Mouse (Mus musculus) adrenal gland, adult (tissue): ENCODE measurements around the gene Acvrl1.

Experiments used
- DNase-seq, 2 experiments: peaks; one replicate each; pipeline ENCODE4 v3.0.0; 2022 to 2023; ENCODE audit warnings: low spot score in 1 of 2; ENCODE audit not compliant: inconsistent age in 2 of 2

Acvrl1 gene

DNA sequence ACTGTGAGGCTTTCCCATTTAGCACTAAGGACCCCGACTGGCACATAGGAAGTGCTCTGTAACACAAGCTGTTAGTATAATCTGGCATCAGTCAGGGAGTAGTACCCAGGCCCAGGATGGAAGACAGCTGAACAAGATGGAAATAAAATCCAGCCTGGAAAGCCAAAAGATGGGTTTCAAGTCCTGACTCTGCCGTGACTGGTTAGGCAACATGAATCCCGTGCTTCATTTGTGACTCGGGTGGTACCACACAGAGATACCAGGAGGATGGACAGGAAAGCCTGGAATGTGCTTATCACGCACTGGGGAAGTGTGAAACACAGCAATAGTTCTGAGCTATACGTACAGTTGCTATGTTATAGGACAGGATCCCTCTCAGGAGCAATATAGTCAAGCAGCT lies 12.3 kb downstream of the Acvrl1 start:
- no peak for DNase-seq

DNA sequence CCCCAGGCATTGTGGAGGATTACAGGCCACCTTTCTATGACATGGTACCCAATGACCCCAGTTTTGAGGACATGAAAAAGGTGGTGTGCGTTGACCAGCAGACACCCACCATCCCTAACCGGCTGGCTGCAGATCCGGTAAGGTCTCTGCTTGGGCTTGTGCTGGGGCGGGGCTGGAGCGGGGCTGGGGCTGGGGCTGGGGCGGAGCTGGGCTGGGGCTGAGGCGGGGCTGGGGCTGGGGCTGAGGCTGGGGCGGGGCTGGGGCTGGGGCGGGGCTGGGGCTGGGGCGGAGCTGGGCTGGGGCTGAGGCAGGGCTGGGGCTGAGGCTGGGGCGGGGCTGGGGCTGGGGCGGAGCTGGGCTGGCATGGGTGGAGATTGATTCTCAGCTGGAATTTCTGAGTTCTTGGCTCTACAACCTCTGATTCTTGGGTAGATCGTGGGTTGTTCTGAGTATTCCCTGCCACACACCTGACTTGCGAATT lies 12.8 kb downstream of the Acvrl1 start:
- peak; percentile 60 to 83 for DNase-seq

DNA sequence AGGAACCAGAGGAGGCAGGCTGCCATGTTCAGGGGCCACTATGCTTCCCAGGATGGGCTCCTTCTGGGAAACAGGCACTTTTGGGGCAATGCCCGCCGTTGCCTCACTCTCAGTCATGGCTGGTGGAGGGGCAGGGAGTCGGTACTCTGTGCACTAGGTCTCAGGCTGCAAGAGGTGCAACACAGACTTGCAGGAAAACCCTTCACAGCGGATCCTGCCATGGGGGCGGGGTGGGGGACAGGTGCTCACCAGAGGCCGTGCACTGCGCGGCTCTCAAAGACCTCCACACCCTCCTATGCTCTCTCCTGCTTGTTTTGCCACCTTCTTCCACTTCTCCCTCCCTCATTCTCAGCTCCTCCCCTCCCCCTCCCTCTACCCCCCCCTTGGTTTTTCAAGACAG lies 14.3 kb downstream of the Acvrl1 start:
- DNase-seq, result peak in 1 of 2 experiments; percentile 39

DNA sequence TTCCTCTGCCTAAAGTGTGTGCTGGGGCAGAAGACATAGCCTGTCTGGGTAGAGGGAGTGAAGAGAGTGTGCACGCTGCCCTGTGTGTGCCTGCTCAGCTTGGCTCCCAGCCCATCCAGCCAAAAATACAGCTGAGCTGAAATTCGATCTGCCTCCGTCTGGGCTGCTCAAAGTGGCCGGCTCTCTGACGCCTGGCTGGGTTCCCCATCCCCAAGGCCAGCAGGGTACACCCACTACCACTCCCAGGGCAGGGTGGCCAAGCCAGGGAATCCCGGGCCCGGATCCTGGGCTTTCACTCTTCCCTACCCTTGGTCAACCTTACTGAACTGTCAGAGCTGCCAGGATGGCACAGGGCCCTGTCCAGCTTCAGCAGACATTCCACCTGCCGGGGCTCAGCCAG lies 15.2 kb downstream of the Acvrl1 start:
- DNase-seq, result peak; percentile 65 to 75

DNA sequence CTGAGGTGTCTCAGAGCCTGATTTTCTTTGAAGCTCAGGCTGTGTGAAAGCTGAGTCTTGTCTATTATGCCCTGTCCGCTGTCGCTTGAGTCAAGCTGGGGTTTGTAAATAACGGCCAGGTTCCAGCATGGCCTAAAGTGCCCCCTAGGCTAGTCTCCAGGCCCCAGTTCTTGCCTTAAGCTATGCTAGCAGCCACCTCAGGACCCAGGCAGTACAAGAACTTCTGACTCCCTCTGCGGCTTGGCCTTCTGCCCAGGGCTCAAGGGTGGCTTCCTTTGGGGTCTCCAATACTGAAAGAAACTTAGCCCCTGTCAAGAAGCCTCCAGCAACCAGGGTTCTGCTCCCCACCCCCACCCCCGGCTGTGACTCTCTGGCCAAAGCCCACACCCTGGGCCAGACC lies 15.9 kb downstream of the Acvrl1 start:
- peak in 1 of 2 experiments; percentile 44 for DNase-seq

GRCm38 (mm10) chr15:101144779-101145178 lies 16.5 kb downstream of the Acvrl1 start:
- DNase-seq, result peak in 1 of 2 experiments; percentile 62

GRCm38 (mm10) chr15:101145424-101146099 lies 17.2 kb downstream of the Acvrl1 start:
- DNase-seq, result peak; percentile 96 to 98

DNA sequence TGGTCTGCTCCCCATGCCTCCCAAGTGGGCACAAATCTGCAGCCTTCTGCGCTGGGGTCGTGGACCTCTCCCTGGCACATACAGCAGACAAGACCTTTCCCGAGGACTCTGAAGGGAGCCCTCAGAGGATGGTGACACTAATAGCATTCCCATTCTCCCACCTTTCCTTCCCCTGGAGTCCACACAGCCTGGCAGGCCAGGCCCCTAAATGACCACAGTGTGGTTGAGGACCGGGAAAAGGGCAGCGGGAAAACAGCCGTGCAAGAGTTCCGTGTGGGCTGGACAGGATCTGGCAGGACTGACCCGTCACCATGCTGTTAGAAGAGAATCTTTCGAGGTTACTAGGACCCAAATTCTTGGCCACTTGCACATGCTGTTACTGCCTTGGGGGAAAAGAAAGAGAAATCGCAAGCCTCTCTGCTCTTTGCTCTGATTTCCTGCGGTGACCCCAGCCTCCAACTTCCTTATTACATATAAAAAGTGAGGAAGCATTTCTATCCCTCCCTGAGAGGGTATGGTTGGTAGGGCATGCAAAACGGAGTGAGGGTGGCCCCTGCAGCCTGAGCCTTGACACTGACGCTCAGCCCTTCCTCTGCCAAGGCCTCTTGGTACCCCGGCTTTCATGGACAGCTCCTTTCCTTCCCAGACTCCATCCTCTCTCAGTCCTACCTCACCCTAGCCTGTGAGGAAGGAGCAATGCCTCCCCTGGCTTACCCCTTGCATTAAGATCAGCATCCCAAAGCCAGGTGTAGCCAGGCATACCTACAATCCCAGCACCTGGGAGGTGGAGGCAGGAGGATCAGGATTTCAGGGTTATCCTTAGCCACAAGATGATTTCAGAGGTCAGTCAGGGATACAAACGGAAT lies 18.0 kb downstream of the Acvrl1 start:
- DNase-seq, result peak; percentile 25 to 42

GRCm38 (mm10) chr15:101147115-101147909 lies 19.0 kb downstream of the Acvrl1 start:
- peak in 1 of 2 experiments; percentile 48 for DNase-seq

DNA sequence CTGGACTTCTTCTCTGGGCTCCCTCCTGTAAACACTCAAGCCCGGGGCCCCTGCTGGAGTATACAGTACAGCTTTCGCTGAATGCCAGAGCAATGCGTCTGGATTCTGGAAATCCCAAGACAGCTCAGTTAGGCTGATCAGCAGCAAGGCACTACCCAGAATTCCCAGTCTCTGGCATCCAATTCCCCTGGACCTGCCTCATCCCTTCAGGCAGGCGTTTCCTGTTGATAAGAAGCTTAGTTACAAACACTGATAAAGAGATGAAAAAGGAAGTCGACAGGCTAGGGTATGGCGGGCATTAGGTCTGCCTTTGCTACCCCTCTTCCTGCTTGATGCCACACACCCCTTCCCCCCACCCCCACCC lies 19.6 kb downstream of the Acvrl1 start:
- peak; percentile 23 to 67 for DNase-seq

GRCm38 (mm10) chr15:101148604-101149003 lies 20.3 kb downstream of the Acvrl1 start:
- no peak for DNase-seq

DNA sequence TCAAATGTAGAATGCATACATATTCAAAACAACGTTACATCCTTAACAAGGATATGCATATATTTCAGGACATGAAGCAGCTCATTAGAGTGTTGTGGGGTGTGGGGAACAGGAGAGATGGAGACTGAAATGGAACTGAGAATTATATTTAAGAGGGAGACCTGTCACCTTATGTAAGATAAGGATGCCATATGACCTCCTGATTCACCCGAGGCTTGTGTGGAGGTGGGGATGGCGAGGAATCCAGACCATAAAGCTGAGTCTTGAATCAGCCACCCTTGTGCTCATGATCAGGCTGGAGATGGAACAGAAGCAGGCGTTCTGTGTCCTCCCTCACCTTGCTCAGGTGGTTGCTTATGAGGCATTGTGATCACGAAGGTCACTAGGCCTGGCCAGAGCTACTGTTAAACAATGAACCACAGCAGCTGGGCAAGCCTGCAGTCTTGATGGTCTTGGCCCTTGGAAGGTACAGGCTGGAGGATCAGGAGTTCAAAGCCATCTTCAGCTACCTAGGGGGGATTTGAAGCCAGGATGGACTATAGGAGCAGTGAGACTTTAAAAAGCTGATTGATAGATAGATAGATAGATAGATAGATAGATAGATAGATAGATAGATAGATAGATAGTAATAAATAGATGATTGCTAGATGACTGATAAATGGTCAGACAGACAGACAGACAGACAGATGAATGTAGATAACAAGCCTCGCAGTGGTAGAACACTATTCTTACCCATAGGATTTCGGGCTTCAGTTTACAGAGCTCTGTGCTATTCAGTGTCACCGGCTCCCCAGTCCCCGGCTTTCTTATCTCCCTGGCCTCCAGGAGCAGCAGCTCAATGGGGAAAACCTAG lies 23.3 kb downstream of the Acvrl1 start:
- no peak for DNase-seq

DNA sequence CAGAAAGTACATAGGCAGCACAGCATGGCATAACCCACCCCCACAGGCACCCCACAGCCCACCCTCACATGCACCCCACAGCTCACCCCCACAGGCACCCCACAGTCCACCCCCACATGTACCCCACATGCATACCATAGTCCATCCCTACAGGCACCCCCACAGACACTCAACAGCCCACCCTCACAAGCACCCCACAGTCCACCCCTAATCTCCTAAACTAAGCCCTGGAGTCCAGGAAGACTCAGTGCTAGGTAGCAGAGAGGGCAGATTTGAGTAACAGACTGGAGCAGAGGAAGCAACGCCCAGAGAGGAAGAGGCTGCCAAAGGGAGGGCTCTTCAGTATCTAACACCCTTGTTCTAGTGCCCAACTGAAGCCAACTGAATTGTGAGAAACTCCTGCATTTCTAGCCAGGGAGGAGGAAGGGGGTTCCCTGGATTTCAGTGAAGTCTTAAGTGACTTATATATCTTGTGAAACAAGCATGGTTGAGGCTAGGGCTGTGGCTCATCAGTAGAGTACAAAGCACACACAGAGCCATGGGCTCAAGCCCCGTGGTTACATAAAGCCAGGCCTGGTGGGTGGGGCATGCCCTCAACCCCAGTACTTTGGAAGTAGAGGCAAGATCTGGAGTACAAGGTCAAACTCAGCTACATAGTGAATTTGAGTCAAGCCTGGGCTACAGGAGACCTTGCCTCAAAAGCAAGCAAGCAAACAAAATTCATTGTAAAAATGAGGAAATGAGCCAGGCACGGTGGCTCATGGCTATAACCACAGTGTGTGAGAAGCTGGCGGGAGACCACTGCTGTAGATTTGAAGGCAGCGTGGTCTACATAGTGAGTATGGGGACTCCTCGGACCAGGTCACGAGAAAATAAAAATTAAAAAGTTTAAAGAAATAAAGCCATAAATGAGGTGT lies 26.6 kb downstream of the Acvrl1 start:
- no peak for DNase-seq

DNA sequence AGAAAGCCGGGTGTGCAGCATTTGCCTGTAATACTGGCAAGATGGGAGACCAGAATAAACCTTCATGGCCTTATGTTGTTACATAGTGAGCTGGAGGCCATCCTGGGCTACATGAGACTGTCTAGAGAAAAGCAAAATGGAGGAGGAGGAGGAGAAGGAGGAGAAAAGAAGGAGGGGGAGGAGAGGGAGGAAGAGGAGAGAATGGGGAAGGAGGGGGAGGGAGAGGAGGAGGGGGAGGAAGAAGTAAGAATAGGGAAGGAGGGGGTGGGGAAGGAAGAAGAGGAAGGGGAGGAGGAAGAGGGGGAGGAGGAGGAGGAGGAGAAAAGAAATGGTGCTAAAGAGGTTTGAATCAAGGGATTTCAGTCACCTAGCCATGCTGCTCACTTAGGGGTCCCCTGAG lies 31.8 kb downstream of the Acvrl1 start:
- DNase-seq, result no peak

GRCm38 (mm10) chr15:101160591-101160990 lies 32.3 kb downstream of the Acvrl1 start:
- DNase-seq, result no peak

DNA sequence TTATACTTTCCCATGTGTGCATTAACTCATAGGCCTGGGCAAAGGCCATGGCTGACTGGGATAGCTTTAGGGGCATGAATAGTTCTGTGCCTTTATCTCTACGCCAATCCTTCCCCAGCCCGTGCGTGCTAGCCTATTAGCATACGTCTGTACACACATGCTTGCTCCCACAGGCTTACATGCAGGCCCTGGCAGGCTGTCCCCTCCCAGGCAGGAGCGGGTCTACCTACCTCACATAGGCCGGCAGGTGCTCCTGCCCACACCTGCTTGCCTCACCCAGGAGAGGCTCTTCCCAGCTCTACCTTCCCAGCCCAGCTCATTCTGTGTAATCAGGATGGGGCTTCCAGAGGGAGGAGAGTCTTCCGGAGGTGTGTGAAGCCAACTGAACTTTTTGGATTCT lies 33.2 kb downstream of the Acvrl1 start:
- DNase-seq, result no peak

- peak in 1 of 2 experiments; percentile 67 for DNase-seq
Observed at GRCm38 (mm10) chr15:101163056-101163458, 34.7 kb downstream of the Acvrl1 start.

GRCm38 (mm10) chr15:101163854-101164253 lies 35.5 kb downstream of the Acvrl1 start:
- peak; percentile 73 to 82 for DNase-seq

DNA sequence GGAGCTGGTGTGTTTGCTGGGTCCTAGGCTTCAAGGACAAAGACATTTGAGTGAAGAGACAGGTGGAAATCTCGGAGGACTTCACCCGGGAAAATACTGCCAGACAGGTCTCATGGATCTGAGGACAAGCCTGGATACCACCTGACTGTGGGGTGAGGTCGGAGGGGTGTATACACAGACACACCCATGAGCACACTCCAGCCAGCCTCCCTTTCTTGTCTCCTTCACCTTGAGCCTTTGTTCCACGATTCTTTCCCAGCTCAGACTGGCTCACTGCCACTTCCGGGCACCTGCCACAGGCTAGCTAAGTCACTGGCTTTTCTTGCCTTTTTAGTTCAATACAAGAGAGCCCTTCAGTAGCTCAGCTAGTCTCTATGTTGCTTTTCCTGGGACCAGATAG lies 36.0 kb downstream of the Acvrl1 start:
- DNase-seq, result no peak
